Comparison of ENCODE assay signal across 9 mouse cellular contexts in the genomic region with DNA sequence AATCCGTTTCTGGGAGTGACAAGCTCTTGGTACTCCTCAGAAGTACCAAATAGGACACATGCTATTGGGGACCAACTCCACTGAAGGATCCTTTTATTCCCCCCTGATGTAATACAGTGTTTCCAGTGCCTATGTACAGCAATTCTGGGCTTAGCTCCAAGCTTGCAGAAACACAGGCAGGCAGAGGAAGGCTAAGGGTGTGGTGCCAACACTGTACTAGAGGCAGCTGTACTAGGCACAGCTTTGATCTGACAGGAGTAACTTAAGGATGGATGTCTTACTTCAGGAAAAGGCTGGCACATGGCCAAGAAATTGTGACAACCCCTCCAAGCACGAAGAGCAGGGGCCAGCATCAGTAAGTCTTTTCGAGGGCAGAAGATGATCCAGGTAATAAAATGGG.
DNase-seq lines count a peak whose midpoint lies in the region; ATAC-seq lines count a peak whose summit lies in the region.
"Had no signal": no experiment of that assay in that cellular context is flagged by ENCODE, and none has a peak within 500 bp of the region (broad histone marks: within the 10 kb centered on the region; RNA-seq: fewer than 3 reads in every experiment).

No protein-coding gene starts in this region.

- ATAC-seq in embryonic facial prominence, embryonic 13.5 days (ENCODE audit: insufficient number of reproducible peaks, insufficient read depth, low FRiP score, low TSS enrichment, low read depth), result no peak
- ATAC-seq in neural tube, embryonic 13.5 days (ENCODE audit: low read depth), result peak; percentile 43; the same call in 1 of the 2 replicates
- ATAC-seq in inflammation-experienced regulatory T-cells, adult 6 months, result no peak

- 61% methylated on average over 3 of the region's 3 CpGs for WGBS in embryonic facial prominence, embryonic 13.5 days
- 81% methylated on average over 3 of the region's 3 CpGs for WGBS in embryonic facial prominence, embryonic 10.5 days
- WGBS in neural tube, embryonic 13.5 days, result 68% methylated on average over 3 of the region's 3 CpGs

- peak overlapping the region; percentile 48; the same call in 1 of the 2 replicates for H3K27ac ChIP-seq in embryonic facial prominence, embryonic 13.5 days
- H3K27ac ChIP-seq in embryonic facial prominence, embryonic 10.5 days (replicated peaks), result no peak overlapping the region
- no peak overlapping the region for H3K27ac ChIP-seq in neural tube, embryonic 13.5 days (replicated peaks)

- H3K4me3 ChIP-seq in embryonic facial prominence, embryonic 13.5 days, result no peak overlapping the region
- no peak overlapping the region for H3K4me3 ChIP-seq in embryonic facial prominence, embryonic 10.5 days
- H3K4me3 ChIP-seq in neural tube, embryonic 13.5 days, result no peak overlapping the region
- H3K4me3 ChIP-seq: myocyte had no signal

- H3K9ac ChIP-seq in embryonic facial prominence, embryonic 13.5 days, result no peak overlapping the region
- no peak overlapping the region for H3K9ac ChIP-seq in neural tube, embryonic 13.5 days

- no peaks in the 10 kb centered on the region for H3K27me3 ChIP-seq in embryonic facial prominence, embryonic 13.5 days
- H3K27me3 ChIP-seq in embryonic facial prominence, embryonic 10.5 days (replicated peaks; ENCODE audit: low read depth, poor library complexity, severe bottlenecking), result no peaks in the 10 kb centered on the region
- no peaks in the 10 kb centered on the region for H3K27me3 ChIP-seq in neural tube, embryonic 13.5 days

- no peaks in the 10 kb centered on the region for H3K9me3 ChIP-seq in embryonic facial prominence, embryonic 13.5 days
- H3K9me3 ChIP-seq in embryonic facial prominence, embryonic 10.5 days, result no peaks in the 10 kb centered on the region
- no peaks in the 10 kb centered on the region for H3K9me3 ChIP-seq in neural tube, embryonic 13.5 days

- no peaks in the 10 kb centered on the region for H3K36me3 ChIP-seq in embryonic facial prominence, embryonic 13.5 days
- no peaks in the 10 kb centered on the region for H3K36me3 ChIP-seq in embryonic facial prominence, embryonic 10.5 days (replicated peaks)
- no peaks in the 10 kb centered on the region for H3K36me3 ChIP-seq in neural tube, embryonic 13.5 days

- H3K4me2 ChIP-seq in embryonic facial prominence, embryonic 13.5 days, result no peak overlapping the region
- H3K4me2 ChIP-seq in neural tube, embryonic 13.5 days, result no peak overlapping the region

- H3K4me1 ChIP-seq in embryonic facial prominence, embryonic 13.5 days, result peaks cover 18% of the 10 kb centered on the region
- H3K4me1 ChIP-seq in embryonic facial prominence, embryonic 10.5 days, result peaks cover 29% of the 10 kb centered on the region
- peaks cover 9% of the 10 kb centered on the region for H3K4me1 ChIP-seq in neural tube, embryonic 13.5 days (replicated peaks)

- DNase-seq in embryonic facial prominence, embryonic 10.5 days (ENCODE audit: low spot score), result no peak
- no peak for DNase-seq in neural tube, embryonic 10.5 days (ENCODE audit: extremely low spot score, low spot score)
- DNase-seq in layer of hippocampus, adult 11-12 months (ENCODE audit: low spot score), result peak; percentile 24
- DNase-seq in right cerebral cortex, postnatal 10 days (ENCODE audit: low spot score in 2 of 2), result peak; percentile 65 to 75
- no peak for DNase-seq in ovary, adult 18-20 months (ENCODE audit: low spot score)

Comparison
In these comparisons a context has a peak if more than half of its experiments do, and no peak if none do; other contexts are left out.
1. DNase-seq: peak in layer of hippocampus, adult 11-12 months (single experiment) and right cerebral cortex, postnatal 10 days (2 of 2); none in embryonic facial prominence, embryonic 10.5 days (single experiment), neural tube, embryonic 10.5 days (single experiment) and ovary, adult 18-20 months (single experiment).